Mouse (Mus musculus) testis, adult 2 months (tissue): ENCODE measurements around the gene Ice1.

Experiments used
- CTCF ChIP-seq: fragments of 200-500 bp; IDR thresholded peaks from 2 replicates; pipeline ENCODE4 v1.5.1; 2012; ENCODE audit warnings: low read depth, mild to moderate bottlenecking, inconsistent platforms, low read length, moderate library complexity; ENCODE audit not compliant: control insufficient read depth, insufficient read depth, insufficient replicate concordance
- POLR2A ChIP-seq: fragments of 200-500 bp; IDR thresholded peaks from 2 replicates; pipeline ENCODE4 v1.6.1; 2012; ENCODE audit warnings: low read depth, mild to moderate bottlenecking, inconsistent platforms, low read length, moderate library complexity; ENCODE audit not compliant: control insufficient read depth

GRCm38 (mm10) chr13:70656741-70657140 lies 19.3 kb upstream of the Ice1 start:
- TF ChIP-seq CTCF (no peak), POLR2A (no peak)
